Mouse (Mus musculus) A20 (cell line): ENCODE data around the gene Slc10a4.
"Not testable (repeated sequence)": the region's sequence is repeated elsewhere in the genome, so short reads cannot be mapped to it uniquely, and the experiment has no call there.

Experiments used
- DNase-seq: peaks from one replicate; pipeline ENCODE4 v3.0.0-alpha.2; 2011; ENCODE audit warnings: low read depth, low spot score

Slc10a4 gene

DNA sequence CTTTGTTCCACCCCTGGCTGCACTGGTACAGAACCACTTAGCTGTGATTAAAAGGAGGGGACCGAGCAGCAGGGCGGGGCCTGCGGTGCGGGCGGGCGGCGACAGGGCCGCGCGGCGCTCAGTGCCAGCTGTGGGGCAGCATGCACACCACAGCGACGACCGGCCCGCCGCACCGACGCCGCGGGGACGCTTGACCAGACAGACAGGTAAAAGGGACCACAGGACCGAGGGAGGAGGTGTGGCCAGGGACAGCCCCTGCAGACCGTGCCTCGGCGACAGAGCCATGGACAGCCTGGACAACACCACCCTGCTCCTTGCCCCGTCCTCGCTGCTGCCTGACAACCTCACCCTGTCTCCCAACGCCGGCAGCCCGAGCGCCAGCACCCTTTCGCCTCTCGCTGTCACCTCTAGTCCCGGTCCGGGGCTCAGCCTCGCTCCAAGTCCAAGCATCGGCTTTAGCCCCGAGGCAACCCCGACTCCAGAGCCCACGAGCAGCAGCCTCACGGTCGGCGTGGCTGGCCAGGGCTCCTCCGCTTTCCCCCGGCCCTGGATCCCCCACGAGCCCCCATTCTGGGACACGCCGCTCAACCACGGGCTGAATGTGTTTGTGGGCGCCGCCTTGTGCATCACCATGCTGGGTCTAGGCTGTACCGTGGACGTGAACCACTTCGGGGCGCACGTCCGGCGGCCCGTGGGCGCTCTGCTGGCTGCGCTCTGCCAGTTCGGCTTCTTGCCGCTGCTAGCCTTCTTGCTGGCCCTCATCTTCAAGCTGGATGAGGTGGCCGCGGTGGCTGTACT lies at the start of gene Slc10a4:
Slc10a4 (plus strand) TSS at position 100 of the 798 bp plus-strand sequence.
- DNase-seq = no peak

DNA sequence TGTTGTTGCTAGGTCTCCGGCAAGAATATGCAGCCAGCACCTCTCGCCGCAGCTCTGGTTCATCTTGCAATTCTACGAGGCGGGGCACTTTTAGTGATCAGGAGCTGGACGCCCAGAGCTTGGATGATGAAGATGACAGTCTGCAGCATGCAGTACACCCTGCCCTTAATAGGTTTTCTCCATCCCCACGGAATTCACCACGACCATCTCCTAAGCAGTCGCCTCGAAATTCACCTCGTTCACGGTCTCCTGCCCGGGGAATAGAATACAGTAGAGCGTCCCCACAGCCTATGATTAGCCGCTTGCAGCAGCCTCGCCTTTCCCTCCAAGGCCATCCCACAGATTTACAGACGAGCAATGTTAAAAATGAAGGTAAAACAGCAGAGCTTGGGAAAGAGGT lies 49.4 kb upstream of the Slc10a4 start:
- no peak for DNase-seq

DNA sequence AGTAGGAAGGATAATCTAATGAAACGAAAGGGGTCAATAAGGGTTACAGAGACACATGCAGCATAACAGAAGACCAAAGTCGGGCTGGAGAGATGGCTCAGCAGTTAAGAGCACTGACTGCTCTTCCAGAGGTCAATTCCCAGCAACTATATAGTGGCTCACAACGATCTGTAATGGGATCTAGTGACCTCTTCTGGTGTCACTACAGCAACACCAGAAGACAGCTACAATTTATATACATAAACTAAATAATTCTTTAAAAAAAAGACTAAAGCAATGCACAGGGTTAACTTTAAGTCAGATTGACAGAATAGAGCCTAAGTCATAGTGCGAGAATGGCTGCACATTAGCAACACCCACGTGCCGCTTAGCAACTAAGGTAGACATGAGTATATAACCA lies 46.6 kb upstream of the Slc10a4 start:
- DNase-seq = no peak

DNA sequence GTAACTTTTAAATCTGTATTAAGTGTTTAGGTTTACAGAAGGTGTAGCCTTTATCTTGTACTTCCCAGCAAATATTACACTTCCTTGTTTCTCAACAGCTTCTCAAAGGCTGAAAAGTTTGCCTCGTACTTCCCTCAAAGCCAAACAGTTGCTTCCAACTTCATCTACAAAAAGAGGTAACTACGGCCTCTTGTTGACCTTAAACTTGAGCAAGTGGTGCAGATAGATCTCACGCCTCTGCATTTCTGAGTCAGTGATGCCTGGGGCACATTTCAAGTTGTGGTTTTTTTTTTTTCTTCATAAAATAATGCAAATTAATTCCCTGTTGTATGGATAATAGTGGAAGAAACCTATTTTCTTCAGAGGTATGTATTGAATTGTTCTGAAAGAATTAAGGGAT lies 41.0 kb upstream of the Slc10a4 start:
- DNase-seq = no peak

DNA sequence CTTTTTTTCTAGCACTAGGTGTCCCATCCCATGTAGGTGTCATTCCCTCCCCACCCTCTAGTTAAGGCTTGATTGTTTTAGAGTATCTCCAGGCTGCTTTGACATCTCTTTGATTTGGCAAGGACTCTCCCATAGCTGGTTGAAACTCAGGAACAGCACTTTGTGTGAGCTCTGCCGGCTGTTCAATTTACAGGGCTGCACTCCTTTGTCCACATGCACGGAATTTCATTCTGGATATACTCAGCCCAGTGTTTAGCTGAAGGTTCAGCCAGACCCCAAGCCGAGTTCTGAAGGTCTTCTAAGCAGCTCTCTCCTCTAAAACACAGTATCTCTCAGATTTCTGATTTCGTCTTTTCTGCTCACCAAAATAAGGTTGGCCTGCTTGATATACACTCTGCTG lies 34.2 kb upstream of the Slc10a4 start:
- no peak for DNase-seq

DNA sequence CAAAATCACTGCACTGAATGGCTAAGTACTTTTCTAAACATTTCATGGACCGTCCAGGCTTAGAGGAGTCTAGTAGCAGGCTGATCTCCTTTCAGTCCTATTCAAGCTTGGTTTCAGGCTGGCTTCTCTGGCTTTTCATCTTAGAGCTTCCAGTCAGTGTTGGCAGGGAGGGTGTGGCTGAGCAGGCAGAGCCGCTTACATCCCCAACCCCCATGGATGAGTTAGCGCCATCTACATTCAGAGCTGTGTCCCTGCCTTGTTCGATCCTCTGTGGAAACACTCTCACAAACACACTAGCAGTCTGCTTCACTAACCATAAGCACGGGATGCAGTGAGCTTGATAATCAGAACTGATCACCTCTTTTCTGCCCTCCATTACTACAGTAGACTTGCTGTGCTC lies 33.7 kb upstream of the Slc10a4 start:
- DNase-seq = no peak

GRCm38 (mm10) chr5:72974602-72975001 lies 32.1 kb upstream of the Slc10a4 start, which contains the start of gene Gm10135:
Gene Gm10135 (minus strand): TSS chr5:72974702.
- no peak for DNase-seq

- no peak for DNase-seq
Measured at GRCm38 (mm10) chr5:72975996-72976395, 30.7 kb upstream of the Slc10a4 start.

DNA sequence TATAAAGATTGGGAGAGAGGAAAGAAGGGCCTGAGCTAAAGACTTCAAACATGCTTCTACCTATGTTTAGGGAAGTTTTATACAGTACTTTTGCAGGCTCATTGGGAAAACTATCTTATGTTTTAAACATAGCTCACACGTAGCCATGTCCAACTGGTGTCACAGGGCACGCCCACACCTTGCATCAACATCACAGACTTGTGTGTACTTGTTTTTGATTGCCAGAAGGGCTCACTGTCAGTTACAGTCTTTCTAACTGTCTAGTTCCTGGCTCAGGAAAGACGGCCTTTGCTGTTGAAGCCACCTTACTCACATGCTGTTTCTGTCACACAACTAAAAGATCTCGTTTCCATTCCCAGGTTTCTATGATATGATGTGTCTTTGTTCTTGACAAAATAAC lies 30.1 kb upstream of the Slc10a4 start:
- DNase-seq = no peak

- peak; percentile 55 for DNase-seq
Measured at GRCm38 (mm10) chr5:72984091-72984490, 22.6 kb upstream of the Slc10a4 start.

DNA sequence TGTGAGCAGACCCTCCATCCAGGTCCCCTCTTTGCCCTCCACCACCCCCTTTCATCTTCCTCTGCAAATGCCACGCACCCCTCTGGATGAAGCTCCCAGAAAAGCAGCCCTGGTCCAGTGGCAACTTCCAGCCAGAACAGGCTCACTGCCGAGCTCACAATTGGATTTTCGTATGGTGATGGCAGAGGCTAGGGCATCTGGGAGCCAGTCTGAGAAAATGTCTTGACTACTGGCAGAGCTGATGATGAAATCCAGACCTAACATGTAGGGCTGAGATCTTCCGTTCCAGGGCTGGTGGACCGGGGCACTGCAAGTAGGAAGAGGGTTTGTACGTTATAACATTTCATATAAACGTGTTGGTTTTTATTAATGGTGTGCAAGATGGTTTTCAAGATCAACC lies 18.9 kb upstream of the Slc10a4 start:
- no peak for DNase-seq

GRCm38 (mm10) chr5:72989756-72990155 lies 16.9 kb upstream of the Slc10a4 start:
- no peak for DNase-seq

- DNase-seq = no peak
Measured at GRCm38 (mm10) chr5:72992474-72992873, 14.2 kb upstream of the Slc10a4 start.

DNA sequence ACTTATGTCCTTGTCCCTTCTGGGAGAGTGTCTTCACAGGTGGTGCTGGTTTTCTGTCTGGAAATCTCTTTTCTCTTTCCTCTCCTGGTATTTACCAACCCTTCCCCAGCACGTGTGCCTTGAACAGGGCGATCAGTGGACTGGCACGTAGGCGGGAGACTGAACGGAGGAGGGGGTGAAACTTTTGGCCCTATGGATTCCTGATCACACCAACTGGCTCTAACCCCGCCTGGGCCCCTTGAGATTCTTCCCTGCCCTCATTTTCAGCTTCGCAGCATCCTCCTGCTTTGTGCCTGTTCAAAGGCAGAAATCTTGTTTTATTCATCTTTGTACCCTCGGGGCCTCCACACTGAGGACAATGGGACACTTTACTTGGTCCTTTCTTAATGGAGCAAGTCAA lies 12.3 kb upstream of the Slc10a4 start:
- no peak for DNase-seq

DNA sequence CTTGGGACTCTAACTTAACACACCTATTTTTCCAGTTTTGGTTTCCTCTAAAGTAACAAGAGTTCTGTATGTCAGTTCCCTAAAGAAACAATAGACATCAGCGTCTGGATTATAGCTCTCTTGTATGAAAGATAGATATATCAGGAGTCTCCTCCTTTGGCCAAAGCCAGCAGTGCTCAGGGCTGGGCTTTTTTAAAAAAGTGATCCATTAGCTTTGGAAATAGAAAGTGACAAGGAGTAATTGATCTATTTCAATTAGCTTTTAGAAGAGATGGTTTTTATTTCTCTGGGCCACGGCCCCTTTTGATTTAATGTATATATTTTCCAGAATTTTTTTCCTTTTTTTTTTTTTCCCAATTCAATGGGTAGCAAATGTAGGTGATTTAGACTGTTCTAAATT lies 11.8 kb upstream of the Slc10a4 start:
- no peak for DNase-seq

- no peak for DNase-seq
Measured at GRCm38 (mm10) chr5:72995379-72995778, 11.3 kb upstream of the Slc10a4 start.

- not testable (repeated sequence) for DNase-seq
Measured at GRCm38 (mm10) chr5:72998546-72998945, 8.1 kb upstream of the Slc10a4 start.

- DNase-seq = no peak
Measured at GRCm38 (mm10) chr5:73004046-73004445, 2.6 kb upstream of the Slc10a4 start.

- DNase-seq = no peak
Measured at GRCm38 (mm10) chr5:73007582-73007959, 888 bp downstream of the Slc10a4 start.

- peak; percentile 35 for DNase-seq
Measured at GRCm38 (mm10) chr5:73008230-73008629, 1.5 kb downstream of the Slc10a4 start.

DNA sequence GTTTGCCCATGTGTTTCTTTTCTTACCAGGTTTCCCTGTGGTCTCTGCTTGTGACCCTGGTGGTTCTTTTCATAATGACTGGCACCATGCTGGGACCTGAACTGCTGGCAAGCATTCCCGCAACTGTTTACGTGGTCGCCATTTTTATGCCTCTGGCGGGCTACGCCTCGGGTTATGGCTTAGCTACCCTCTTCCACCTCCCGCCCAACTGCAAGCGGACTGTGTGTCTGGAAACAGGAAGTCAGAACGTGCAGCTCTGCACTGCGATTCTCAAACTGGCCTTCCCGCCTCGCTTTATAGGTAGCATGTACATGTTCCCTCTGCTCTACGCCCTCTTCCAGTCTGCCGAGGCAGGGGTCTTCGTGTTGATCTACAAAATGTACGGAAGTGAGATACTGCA lies 5.1 kb downstream of the Slc10a4 start:
- not testable (repeated sequence) for DNase-seq

DNA sequence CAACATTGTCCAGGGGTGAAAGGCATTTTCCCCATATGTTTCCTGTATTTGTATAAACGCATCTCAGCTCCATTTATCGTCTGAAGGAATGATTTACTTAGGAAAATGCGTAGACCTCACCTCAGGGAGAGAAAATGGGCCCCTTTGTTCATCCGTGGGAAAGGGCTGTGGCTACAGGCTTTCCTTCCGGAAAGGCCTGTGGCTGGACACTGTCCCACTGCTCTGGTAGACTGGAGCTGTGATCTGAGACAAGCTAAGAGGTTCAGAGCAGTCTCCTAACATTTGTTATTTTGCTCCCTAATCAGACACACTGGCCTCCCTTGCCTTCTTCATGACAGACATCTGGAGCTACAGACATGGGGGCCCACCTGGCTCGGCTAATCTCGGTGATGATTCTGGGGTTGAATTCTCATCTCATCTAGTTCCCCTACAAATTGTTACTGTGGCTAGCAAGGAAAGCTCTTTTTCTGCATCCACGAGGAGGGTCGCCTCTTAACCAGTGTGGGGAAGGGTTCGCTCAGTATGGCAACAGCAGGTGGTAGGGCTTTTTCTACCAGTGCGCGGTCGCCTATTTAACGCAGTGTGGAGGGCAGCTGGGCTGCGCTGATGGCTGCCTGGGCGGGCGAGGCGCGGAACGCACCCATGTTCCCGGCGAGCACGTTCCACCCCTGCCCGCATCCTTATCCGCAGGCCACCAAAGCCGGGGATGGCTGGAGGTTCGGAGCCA lies 6.4 kb downstream of the Slc10a4 start:
- DNase-seq = not testable (repeated sequence)
